Mouse (Mus musculus): Measurements from ENCODE around the gene Slc5a5.

GRCm38 (mm10) chr8:70850132-70850845, 42.3 kb downstream of the Slc5a5 start:
- TF ChIP-seq CTCF (IDR thresholded peaks at IDR 0.05; ENCODE audit: insufficient read depth, low read depth, low read length), result no peak
- TF ChIP-seq POLR2A (IDR thresholded peaks at IDR 0.05; ENCODE audit: insufficient read depth, low read depth, low read length), result no peak

All from olfactory bulb, adult 2 months (tissue).